Mouse (Mus musculus): ENCODE measurements around the gene Nlgn1. TPM values are rescaled to one million over a fixed set of nuclear protein-coding genes. Genes with fewer than 3 reads are reported as not detected.

Gene Nlgn1
- total and polyA plus RNA-seq, 3 experiments: 0.04 TPM; not detected in 2

GRCm38 (mm10) chr3:26270894-26271795, 61.1 kb downstream of the Nlgn1 start:
- Histone ChIP-seq H3K36me3 (ENCODE audit: control insufficient read depth, insufficient read depth, low read length) (no peaks in the 10 kb centered on the region), H3K27me3 (ENCODE audit: control insufficient read depth, insufficient read depth, low read length) (no peaks in the 10 kb centered on the region), H3K27ac (no peak overlapping the region), H3K4me3 (no peak overlapping the region), H3K4me1 (ENCODE audit: control insufficient read depth, insufficient read depth, low read length) (no peaks in the 10 kb centered on the region), H3K79me2 (replicated peaks; ENCODE audit: control insufficient read depth, insufficient read depth, low read length) (no peaks in the 10 kb centered on the region), H3K9ac (ENCODE audit: low read depth, low read length) (no peak overlapping the region)
- 64% methylated on average over 4 of the region's 4 CpGs for WGBS
- DNase-seq: no peak
- no peak for TF ChIP-seq EP300 (IDR thresholded peaks at IDR 0.05; ENCODE audit: insufficient read depth, low read depth, low read length)
- TF ChIP-seq CTCF (IDR thresholded peaks at IDR 0.05): no peak
- no peak for TF ChIP-seq POLR2A (IDR thresholded peaks at IDR 0.05; ENCODE audit: insufficient read depth, low read depth, low read length)
- intact Hi-C loops (cut with DNase I): no loop called here

- Histone ChIP-seq H3K27ac (no peak overlapping the region), H3K79me2 (replicated peaks; ENCODE audit: control insufficient read depth, insufficient read depth, low read length) (no peaks in the 10 kb centered on the region), H3K27me3 (ENCODE audit: control insufficient read depth, insufficient read depth, low read length) (no peaks in the 10 kb centered on the region), H3K4me1 (ENCODE audit: control insufficient read depth, insufficient read depth, low read length) (no peaks in the 10 kb centered on the region), H3K4me3 (no peak overlapping the region), H3K36me3 (ENCODE audit: control insufficient read depth, insufficient read depth, low read length) (no peaks in the 10 kb centered on the region), H3K9ac (ENCODE audit: low read depth, low read length) (no peak overlapping the region)
- 77% methylated on average over 7 of the region's 7 CpGs for WGBS
- DNase-seq: no peak
- intact Hi-C loops (cut with DNase I): no loop called here
- TF ChIP-seq POLR2A (IDR thresholded peaks at IDR 0.05; ENCODE audit: insufficient read depth, low read depth, low read length): no peak
- TF ChIP-seq EP300 (IDR thresholded peaks at IDR 0.05; ENCODE audit: insufficient read depth, low read depth, low read length): no peak
Observed at GRCm38 (mm10) chr3:26246564-26246963, 85.7 kb downstream of the Nlgn1 start.

GRCm38 (mm10) chr3:26243274-26243673, 89.0 kb downstream of the Nlgn1 start:
- H3K4me3 ChIP-seq: no peak overlapping the region
- H3K27ac ChIP-seq: no peak overlapping the region
- H3K27me3 ChIP-seq (ENCODE audit: control insufficient read depth, insufficient read depth, low read length): no peaks in the 10 kb centered on the region
- 56% methylated on average over 2 of the region's 2 CpGs for WGBS
- H3K9ac ChIP-seq (ENCODE audit: low read depth, low read length): no peak overlapping the region
- no peaks in the 10 kb centered on the region for H3K79me2 ChIP-seq (replicated peaks; ENCODE audit: control insufficient read depth, insufficient read depth, low read length)
- TF ChIP-seq POLR2A (IDR thresholded peaks at IDR 0.05; ENCODE audit: insufficient read depth, low read depth, low read length) (no peak), CTCF (IDR thresholded peaks at IDR 0.05) (no peak), EP300 (IDR thresholded peaks at IDR 0.05; ENCODE audit: insufficient read depth, low read depth, low read length) (no peak)
- intact Hi-C loops (cut with DNase I): no loop called here
- H3K36me3 ChIP-seq (ENCODE audit: control insufficient read depth, insufficient read depth, low read length): no peaks in the 10 kb centered on the region
- no peaks in the 10 kb centered on the region for H3K4me1 ChIP-seq (ENCODE audit: control insufficient read depth, insufficient read depth, low read length)
- DNase-seq: no peak

- 79% methylated on average over 2 of the region's 2 CpGs for WGBS
- no peak overlapping the region for H3K9ac ChIP-seq (ENCODE audit: low read depth, low read length)
- H3K4me1 ChIP-seq (ENCODE audit: control insufficient read depth, insufficient read depth, low read length): no peaks in the 10 kb centered on the region
- H3K27ac ChIP-seq: no peak overlapping the region
- no peak for DNase-seq
- no peaks in the 10 kb centered on the region for H3K27me3 ChIP-seq (ENCODE audit: control insufficient read depth, insufficient read depth, low read length)
- H3K79me2 ChIP-seq (replicated peaks; ENCODE audit: control insufficient read depth, insufficient read depth, low read length): no peaks in the 10 kb centered on the region
- H3K4me3 ChIP-seq: no peak overlapping the region
- intact Hi-C loops (cut with DNase I): no loop called here
- H3K36me3 ChIP-seq (ENCODE audit: control insufficient read depth, insufficient read depth, low read length): no peaks in the 10 kb centered on the region
- TF ChIP-seq EP300 (IDR thresholded peaks at IDR 0.05; ENCODE audit: insufficient read depth, low read depth, low read length) (no peak), CTCF (IDR thresholded peaks at IDR 0.05) (no peak), POLR2A (IDR thresholded peaks at IDR 0.05; ENCODE audit: insufficient read depth, low read depth, low read length) (no peak)
Observed at GRCm38 (mm10) chr3:26230006-26230405, 102.3 kb downstream of the Nlgn1 start.

- H3K4me3 ChIP-seq: no peak overlapping the region
- no peak overlapping the region for H3K27ac ChIP-seq
- H3K4me1 ChIP-seq (ENCODE audit: control insufficient read depth, insufficient read depth, low read length): no peaks in the 10 kb centered on the region
- no peaks in the 10 kb centered on the region for H3K79me2 ChIP-seq (replicated peaks; ENCODE audit: control insufficient read depth, insufficient read depth, low read length)
- H3K36me3 ChIP-seq (ENCODE audit: control insufficient read depth, insufficient read depth, low read length): no peaks in the 10 kb centered on the region
- 29% methylated on average over 6 of the region's 6 CpGs for WGBS
- H3K27me3 ChIP-seq (ENCODE audit: control insufficient read depth, insufficient read depth, low read length): no peaks in the 10 kb centered on the region
- H3K9ac ChIP-seq (ENCODE audit: low read depth, low read length): no peak overlapping the region
- no peak for DNase-seq
- no peak for TF ChIP-seq EP300 (IDR thresholded peaks at IDR 0.05; ENCODE audit: insufficient read depth, low read depth, low read length)
- no peak for TF ChIP-seq CTCF (IDR thresholded peaks at IDR 0.05)
- no peak for TF ChIP-seq POLR2A (IDR thresholded peaks at IDR 0.05; ENCODE audit: insufficient read depth, low read depth, low read length)
- intact Hi-C loops (cut with DNase I): no loop called here
Observed at GRCm38 (mm10) chr3:26228827-26229226, 103.4 kb downstream of the Nlgn1 start.

- no peaks in the 10 kb centered on the region for H3K79me2 ChIP-seq (replicated peaks; ENCODE audit: control insufficient read depth, insufficient read depth, low read length)
- H3K27me3 ChIP-seq (ENCODE audit: control insufficient read depth, insufficient read depth, low read length): no peaks in the 10 kb centered on the region
- H3K4me3 ChIP-seq: no peak overlapping the region
- no peaks in the 10 kb centered on the region for H3K4me1 ChIP-seq (ENCODE audit: control insufficient read depth, insufficient read depth, low read length)
- WGBS: 42% methylated on average over 4 of the region's 4 CpGs
- intact Hi-C loops (cut with DNase I): no loop called here
- no peaks in the 10 kb centered on the region for H3K36me3 ChIP-seq (ENCODE audit: control insufficient read depth, insufficient read depth, low read length)
- TF ChIP-seq CTCF (IDR thresholded peaks at IDR 0.05): no peak
- no peak for TF ChIP-seq POLR2A (IDR thresholded peaks at IDR 0.05; ENCODE audit: insufficient read depth, low read depth, low read length)
- TF ChIP-seq EP300 (IDR thresholded peaks at IDR 0.05; ENCODE audit: insufficient read depth, low read depth, low read length): no peak
- no peak for DNase-seq
- no peak overlapping the region for H3K27ac ChIP-seq
- H3K9ac ChIP-seq (ENCODE audit: low read depth, low read length): no peak overlapping the region
Observed at GRCm38 (mm10) chr3:26228172-26228781, 104.0 kb downstream of the Nlgn1 start.
